ENCODE assay signal across 8 mouse cellular contexts in the genomic region with DNA sequence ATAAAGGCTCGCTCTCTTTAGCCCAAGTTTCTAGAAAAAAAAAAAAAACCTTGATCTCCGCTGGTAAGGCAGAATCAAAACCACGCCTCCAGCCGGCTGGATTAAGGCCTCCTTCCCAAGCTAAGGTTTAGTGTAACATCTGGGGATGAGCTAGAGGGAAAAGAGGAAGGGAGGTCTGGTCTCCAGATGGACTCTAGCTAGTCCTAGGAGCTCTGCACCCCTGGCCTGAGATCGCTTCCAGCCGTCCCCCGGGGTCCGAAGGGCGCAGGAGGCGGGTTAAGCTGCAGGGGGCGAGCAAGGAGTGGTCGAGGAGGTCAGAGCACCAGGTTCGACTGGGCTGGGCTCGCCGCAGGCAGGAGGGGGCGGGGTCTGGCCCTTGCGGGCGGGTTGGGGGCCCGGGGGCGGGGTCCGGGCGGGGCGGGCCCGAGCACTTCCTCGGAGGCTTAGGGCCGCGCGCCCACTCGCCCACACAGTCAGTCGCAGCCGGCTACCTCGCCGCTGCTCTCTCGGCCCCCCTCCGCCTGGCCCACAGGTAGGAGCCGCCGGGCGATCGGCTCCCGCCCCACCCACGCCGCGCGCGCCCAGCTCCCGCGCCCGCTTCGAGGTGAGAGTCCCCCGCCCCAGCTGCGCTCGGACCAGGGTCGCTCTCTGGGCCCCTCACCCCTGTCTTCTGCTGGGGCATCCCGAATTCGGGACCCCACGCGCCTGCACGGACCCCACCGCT. TPM values are rescaled to one million over a fixed set of nuclear protein-coding genes. Genes with fewer than 3 reads are reported as not detected.
DNase-seq lines count a peak whose midpoint lies in the region; ATAC-seq and TF ChIP-seq lines count a peak whose summit lies in the region.

A gene (plus strand): TSS at position 454 of the 724 bp plus-strand sequence.

- H3K9ac ChIP-seq in heart, adult 2 months (ENCODE audit: low read depth, low read length), result peak within 1 kb of the TSS; percentile 97
- peak within 1 kb of the TSS; percentile 85 for H3K9ac ChIP-seq in lung, embryonic 16.5 days (ENCODE audit: low read length)

- no peak for TF ChIP-seq POLR2A in cerebellum, adult 2 months (IDR thresholded peaks at IDR 0.05; ENCODE audit: borderline replicate concordance, insufficient read depth, low read length)
- TF ChIP-seq POLR2A in cortical plate, adult 2 months (IDR thresholded peaks at IDR 0.05; ENCODE audit: extremely low read depth, insufficient read depth, low read length), result no peak
- TF ChIP-seq POLR2A in heart, adult 2 months (IDR thresholded peaks at IDR 0.05; ENCODE audit: insufficient read depth, low read depth, low read length), result peak; percentile 41; the same call in 1 of the 2 replicates

- H3K36me3 ChIP-seq in heart, adult 2 months (ENCODE audit: control insufficient read depth, insufficient read depth, low read length), result no peaks in the 10 kb centered on the region
- no peaks in the 10 kb centered on the region for H3K36me3 ChIP-seq in lung, embryonic 16.5 days (ENCODE audit: control insufficient read depth, insufficient read depth, low read length)

- intact Hi-C loops in heart, adult 2 months (cut with DNase I), result no loop called here

- H3K4me1 ChIP-seq in cerebellum, adult 2 months (ENCODE audit: control insufficient read depth, insufficient read depth, low read length), result peaks cover 7% of the 10 kb centered on the region; the same call in 1 of the 2 replicates
- no peaks in the 10 kb centered on the region for H3K4me1 ChIP-seq in cortical plate, adult 2 months (ENCODE audit: control insufficient read depth, insufficient read depth, low read length)
- H3K4me1 ChIP-seq in heart, adult 2 months (ENCODE audit: control insufficient read depth, insufficient read depth, low read length), result peaks cover 17% of the 10 kb centered on the region
- H3K4me1 ChIP-seq in lung, embryonic 16.5 days (replicated peaks; ENCODE audit: control insufficient read depth, insufficient read depth, low read length), result peaks cover 38% of the 10 kb centered on the region

- peak within 1 kb of the TSS; percentile 34 for H3K4me3 ChIP-seq in cerebellum, adult 2 months (replicated peaks; ENCODE audit: insufficient read depth, low read depth, low read length)
- peak within 1 kb of the TSS; percentile 2 for H3K4me3 ChIP-seq in cortical plate, adult 2 months (ENCODE audit: insufficient read depth, low read length)
- H3K4me3 ChIP-seq in heart, adult 2 months, result peak within 1 kb of the TSS; percentile 78
- peak within 1 kb of the TSS; percentile 84 for H3K4me3 ChIP-seq in lung, embryonic 16.5 days (ENCODE audit: low read length)

- no peak within 1 kb of the TSS for H3K27ac ChIP-seq in cerebellum, adult 2 months (ENCODE audit: insufficient read depth, low read length)
- no peak within 1 kb of the TSS for H3K27ac ChIP-seq in cortical plate, adult 2 months (ENCODE audit: insufficient read depth, low read length)
- peak within 1 kb of the TSS; percentile 74 for H3K27ac ChIP-seq in heart, adult 2 months
- H3K27ac ChIP-seq in lung, embryonic 16.5 days (ENCODE audit: low read length), result peak within 1 kb of the TSS; percentile 88

- no peaks in the 10 kb centered on the region for H3K27me3 ChIP-seq in cerebellum, adult 2 months (ENCODE audit: control insufficient read depth, insufficient read depth, low read length)
- no peaks in the 10 kb centered on the region for H3K27me3 ChIP-seq in heart, adult 2 months (ENCODE audit: control insufficient read depth, insufficient read depth, low read length)
- peaks cover 18% of the 10 kb centered on the region for H3K27me3 ChIP-seq in lung, embryonic 16.5 days (ENCODE audit: control insufficient read depth, insufficient read depth, low read depth, low read length)

- H3K79me2 ChIP-seq in heart, adult 2 months (replicated peaks; ENCODE audit: control insufficient read depth, insufficient read depth, low read length), result no peaks in the 10 kb centered on the region

- no peak for TF ChIP-seq EP300 in heart, adult 2 months (IDR thresholded peaks at IDR 0.05; ENCODE audit: insufficient read depth, low read depth, low read length)

- ATAC-seq in lung, embryonic 16.5 days (ENCODE audit: low read depth), result peak; percentile 75

- no peak for TF ChIP-seq CTCF in cerebellum, adult 2 months (IDR thresholded peaks at IDR 0.05; ENCODE audit: borderline replicate concordance, insufficient read depth, low read depth, low read length)
- no peak for TF ChIP-seq CTCF in cortical plate, adult 2 months (IDR thresholded peaks at IDR 0.05; ENCODE audit: extremely low read depth, insufficient read depth, low read length)
- TF ChIP-seq CTCF in heart, adult 2 months (IDR thresholded peaks at IDR 0.05), result 0 out of 2 replicates have a peak, but pooled peaks have one; percentile 14

- 5% methylated on average over 50 of the region's 59 CpGs for whole genome bisulfite sequencing in cerebellum, adult 2 months
- 2% methylated on average over 35 of the region's 59 CpGs for WGBS in heart, adult 2 months
- WGBS in lung, embryonic 16.5 days, result under 1% methylated on average over 37 of the region's 59 CpGs

- H3K9me3 ChIP-seq in lung, embryonic 16.5 days (ENCODE audit: control insufficient read depth, low read length), result no peaks in the 10 kb centered on the region

- DNase-seq in cerebellum, adult 2 months, result no peak
- DNase-seq in cerebellum, postnatal 4 days (ENCODE audit: low spot score in 2 of 2), result no peak
- peak; percentile 76 to 79 for DNase-seq in heart, adult 2 months
- DNase-seq in kidney, adult 18-20 months, result peak; percentile 75
- DNase-seq in retina, embryonic 14.5 days (ENCODE audit: low spot score), result peak; percentile 58
- no peak for DNase-seq in right cerebral cortex, adult 18-20 months

- peak within 1 kb of the TSS; percentile 91 for H3K4me2 ChIP-seq in lung, embryonic 16.5 days (ENCODE audit: low read depth, low read length)

RNA-seq across cellular contexts. Expression of the gene that starts here (rescaled TPM):
- polyA plus RNA-seq in cerebellum, adult 2 months (2012; rRNA removed), result 1.4 and 1.6 TPM in 2 replicates
- polyA plus RNA-seq in cortical plate, adult 2 months (2012; rRNA removed), result 1.8 and 2.4 TPM in 2 replicates
- total RNA-seq in heart, adult 2 months (2021), result 10 to 100 TPM in 1 of 2 experiments, 1 to 10 TPM in 1; 7.8 to 11.5 TPM
- polyA plus RNA-seq in heart, adult 2 months (2012; rRNA removed), result 10.1 and 17.9 TPM in 2 replicates
- polyA plus RNA-seq in lung, embryonic 16.5 days (2015; fragmentation: Nextera tagmentation; extraction: Ambion mirVana), result 6.6 and 8.0 TPM in 2 replicates

Comparison
In these comparisons a context has a peak if more than half of its experiments do, and no peak if none do; other contexts are left out.
1. DNase-seq: peak in heart, adult 2 months (2 of 2), kidney, adult 18-20 months (single experiment) and retina, embryonic 14.5 days (single experiment); none in cerebellum, adult 2 months (0 of 2), cerebellum, postnatal 4 days (0 of 2) and right cerebral cortex, adult 18-20 months (single experiment).
2. H3K27ac ChIP-seq: peak in heart, adult 2 months (single experiment) and lung, embryonic 16.5 days (single experiment); none in cerebellum, adult 2 months (single experiment) and cortical plate, adult 2 months (single experiment).
3. H3K4me3 ChIP-seq: peak in every context shown above with its lines; median percentile 84 in lung, embryonic 16.5 days; 78 in heart, adult 2 months; 34 in cerebellum, adult 2 months; 2 in cortical plate, adult 2 months.